Mouse (Mus musculus) myocyte (in vitro differentiated cells): Measurements from ENCODE around the gene Ranbp1.

Source experiments
- CEBPB ChIP-seq: IDR thresholded peaks from 2 replicates; pipeline ENCODE4 v1.6.1; 2011; ENCODE audit warnings: mild to moderate bottlenecking, moderate library complexity; ENCODE audit not compliant: poor library complexity, insufficient read depth, severe bottlenecking
- E2F4 ChIP-seq: IDR thresholded peaks from one replicate; pipeline ENCODE4 v1.6.1; 2011; ENCODE audit warnings: mild to moderate bottlenecking, control low read depth, moderate library complexity; ENCODE audit not compliant: insufficient read depth
- MAX ChIP-seq: IDR thresholded peaks from one replicate; pipeline ENCODE4 v1.6.1; 2011; ENCODE audit warnings: low read depth, mild to moderate bottlenecking, control low read depth
- MYOG ChIP-seq, 3 experiments: IDR thresholded peaks; one replicate each; pipeline ENCODE4 v1.6.1; 2011; ENCODE audit warnings: control low read depth in 2 of 3, low read depth in 2 of 3, mild to moderate bottlenecking in 2 of 3; ENCODE audit not compliant: insufficient read length in 2 of 3, control insufficient read depth in 1 of 3, insufficient read depth in 1 of 3
- POLR2A ChIP-seq: IDR thresholded peaks from one replicate; pipeline ENCODE4 v1.6.1; 2011; ENCODE audit warnings: low read depth, mild to moderate bottlenecking, control low read depth, moderate library complexity; ENCODE audit not compliant: insufficient read length
- POLR2AphosphoS2 ChIP-seq: IDR thresholded peaks from one replicate; pipeline ENCODE4 v1.6.1; 2011; ENCODE audit warnings: low read depth, control low read depth; ENCODE audit not compliant: insufficient read length
- REST ChIP-seq: IDR thresholded peaks from one replicate; pipeline ENCODE4 v1.6.1; 2011; ENCODE audit warnings: mild to moderate bottlenecking, control low read depth, moderate library complexity; ENCODE audit not compliant: insufficient read depth, insufficient read length
- TCF12 ChIP-seq: IDR thresholded peaks from one replicate; pipeline ENCODE4 v1.6.1; 2011; ENCODE audit warnings: mild to moderate bottlenecking, control low read depth; ENCODE audit not compliant: poor library complexity, insufficient read depth, severe bottlenecking
- TCF3 ChIP-seq: IDR thresholded peaks from one replicate; pipeline ENCODE4 v1.6.1; 2011; ENCODE audit warnings: low read depth, control low read depth; ENCODE audit not compliant: insufficient read length
- USF1 ChIP-seq: IDR thresholded peaks from one replicate; pipeline ENCODE4 v1.6.1; 2011; ENCODE audit warnings: low read depth, mild to moderate bottlenecking, control low read depth, moderate library complexity

GRCm38 (mm10) chr16:18229622-18230021 lies 18.9 kb downstream of the Ranbp1 start:
- TF ChIP-seq MAX = no peak
- no peak for TF ChIP-seq POLR2A
- TF ChIP-seq POLR2AphosphoS2 = no peak
- no peak for TF ChIP-seq E2F4
- TF ChIP-seq USF1 = no peak
- no peak for TF ChIP-seq TCF12
- no peak for TF ChIP-seq CEBPB
- no peak for TF ChIP-seq MYOG (IDR thresholded peaks at IDR 0.05; ENCODE audit: control insufficient read depth in 1 of 3, insufficient read depth in 1 of 3, insufficient read length in 2 of 3, low read depth in 2 of 3)
- TF ChIP-seq TCF3 = no peak
- no peak for TF ChIP-seq REST
